Mouse (Mus musculus) forebrain, embryonic 10.5 days (tissue): ENCODE data around the gene Naxe. TPM values are rescaled to one million over a fixed set of nuclear protein-coding genes. Genes with fewer than 3 reads are reported as not detected.

Experiments
- DNase-seq: peaks from one replicate; pipeline ENCODE4 v3.0.0-alpha.2; 2017; ENCODE audit warnings: low spot score; ENCODE audit errors: extremely low spot score
- H3K27ac ChIP-seq: fragments of 300-500 bp; sonication (generic); 2 replicates; pipeline ENCODE4 v1.5.1; 2016; ENCODE audit warnings: mild to moderate bottlenecking
- H3K27me3 ChIP-seq: fragments of 300-500 bp; sonication (generic); 2 replicates; pipeline ENCODE4 v1.6.1; 2016; ENCODE audit warnings: mild to moderate bottlenecking; ENCODE audit not compliant: poor library complexity, severe bottlenecking
- H3K36me3 ChIP-seq: fragments of 300-500 bp; sonication (generic); replicated peaks from 2 replicates; pipeline ENCODE4 v1.6.1; 2016; ENCODE audit warnings: mild to moderate bottlenecking, moderate library complexity
- H3K4me1 ChIP-seq: fragments of 300-500 bp; sonication (generic); 2 replicates; pipeline ENCODE4 v1.6.1; 2016
- H3K4me3 ChIP-seq: fragments of 300-500 bp; sonication (generic); 2 replicates; pipeline ENCODE4 v1.5.1; 2016; ENCODE audit warnings: mild to moderate bottlenecking, moderate library complexity
- H3K9me3 ChIP-seq: fragments of 300-500 bp; sonication (generic); 2 replicates; pipeline ENCODE4 v1.6.1; 2016; ENCODE audit warnings: mild to moderate bottlenecking, moderate library complexity
- whole genome bisulfite sequencing: fragments of 180-500 bp; shearing (Covaris S2); methylation state at CpG from one replicate; pipeline ENCODE4 v1.1.7; 2016; 5-methylcytosine and 5-hydroxymethylcytosine counted together
- polyA plus RNA-seq: library from polyadenylated mRNA; unstranded; fragments of >200 nt; fragmentation: Nextera tagmentation; extraction: Ambion mirVana; gene quantifications from 2 replicates; pipeline ENCODE4 v1.2.1, GENCODE M21; 2016

The Naxe gene
- polyA plus RNA-seq, 1 experiment from 2014 or later = 134 TPM

GRCm38 (mm10) chr3:88082663-88083062 is 24.4 kb upstream of the Naxe start:
- H3K4me3 ChIP-seq = peak overlapping the region; percentile 73
- no peaks in the 10 kb centered on the region for H3K9me3 ChIP-seq
- H3K4me1 ChIP-seq = peaks cover 23% of the 10 kb centered on the region
- H3K27ac ChIP-seq = peak overlapping the region; percentile 2; the same call in 1 of the 2 replicates
- no peak for DNase-seq
- WGBS = 29% methylated on average over 4 of the region's 4 CpGs
- H3K27me3 ChIP-seq = no peaks in the 10 kb centered on the region
- H3K36me3 ChIP-seq = peaks cover 41% of the 10 kb centered on the region

GRCm38 (mm10) chr3:88082224-88082618 is 23.9 kb upstream of the Naxe start:
- no peaks in the 10 kb centered on the region for H3K9me3 ChIP-seq
- H3K4me1 ChIP-seq = peaks cover 23% of the 10 kb centered on the region
- H3K27me3 ChIP-seq = no peaks in the 10 kb centered on the region
- H3K4me3 ChIP-seq = peak overlapping the region; percentile 73
- H3K27ac ChIP-seq = peak overlapping the region; percentile 85
- WGBS = 4% methylated on average over 13 of the region's 13 CpGs
- H3K36me3 ChIP-seq = peaks cover 36% of the 10 kb centered on the region
- no peak for DNase-seq

- peaks cover 31% of the 10 kb centered on the region for H3K36me3 ChIP-seq
- DNase-seq = peak; percentile 81
- H3K9me3 ChIP-seq = no peaks in the 10 kb centered on the region
- H3K27me3 ChIP-seq = no peaks in the 10 kb centered on the region
- WGBS = 19% methylated on average over 33 of the region's 33 CpGs
- H3K4me1 ChIP-seq = peaks cover 23% of the 10 kb centered on the region
- H3K27ac ChIP-seq = peak within 1 kb of the TSS; percentile 85
- peak within 1 kb of the TSS; percentile 73 for H3K4me3 ChIP-seq
Observed at GRCm38 (mm10) chr3:88081345-88082223, 23.3 kb upstream of the Naxe start, which contains the start of gene Iqgap3. Gene Iqgap3, plus strand, starts transcription at chr3:88081971.

GRCm38 (mm10) chr3:88078204-88078603 is 19.9 kb upstream of the Naxe start, which contains the start of gene Ttc24:
Gene Ttc24, minus strand, starts transcription at chr3:88078304.
- 71% methylated on average over 4 of the region's 4 CpGs for WGBS
- H3K36me3 ChIP-seq = no peaks in the 10 kb centered on the region
- no peaks in the 10 kb centered on the region for H3K9me3 ChIP-seq
- no peak within 1 kb of the TSS for H3K27ac ChIP-seq
- peaks cover 17% of the 10 kb centered on the region for H3K4me1 ChIP-seq
- H3K4me3 ChIP-seq = no peak within 1 kb of the TSS
- peaks cover 7% of the 10 kb centered on the region; the same call in 1 of the 2 replicates for H3K27me3 ChIP-seq
- no peak for DNase-seq

GRCm38 (mm10) chr3:88077441-88077840 is 19.1 kb upstream of the Naxe start:
- Histone ChIP-seq H3K27ac (no peak overlapping the region), H3K4me1 (peaks cover 10% of the 10 kb centered on the region), H3K9me3 (no peaks in the 10 kb centered on the region), H3K36me3 (no peaks in the 10 kb centered on the region), H3K27me3 (peaks cover 13% of the 10 kb centered on the region), H3K4me3 (no peak overlapping the region)
- WGBS = 44% methylated on average over 8 of the region's 8 CpGs
- DNase-seq = no peak

- Histone ChIP-seq H3K4me1 (no peaks in the 10 kb centered on the region), H3K4me3 (no peak overlapping the region), H3K27me3 (peaks cover 35% of the 10 kb centered on the region), H3K27ac (no peak overlapping the region), H3K9me3 (no peaks in the 10 kb centered on the region), H3K36me3 (no peaks in the 10 kb centered on the region)
- DNase-seq = no peak
- WGBS = 81% methylated on average over 8 of the region's 8 CpGs
Observed at GRCm38 (mm10) chr3:88074766-88075165, 16.5 kb upstream of the Naxe start.

- Histone ChIP-seq H3K9me3 (no peaks in the 10 kb centered on the region), H3K36me3 (no peaks in the 10 kb centered on the region), H3K27ac (no peak overlapping the region), H3K27me3 (peaks cover 35% of the 10 kb centered on the region), H3K4me3 (no peak overlapping the region), H3K4me1 (no peaks in the 10 kb centered on the region)
- DNase-seq = no peak
- 72% methylated on average over 2 of the region's 2 CpGs for WGBS
Observed at GRCm38 (mm10) chr3:88074351-88074750, 16.1 kb upstream of the Naxe start.

GRCm38 (mm10) chr3:88073631-88074030 is 15.3 kb upstream of the Naxe start:
- DNase-seq = no peak
- Histone ChIP-seq H3K4me3 (no peak overlapping the region), H3K36me3 (no peaks in the 10 kb centered on the region), H3K9me3 (no peaks in the 10 kb centered on the region), H3K27ac (no peak overlapping the region), H3K27me3 (peaks cover 35% of the 10 kb centered on the region), H3K4me1 (no peaks in the 10 kb centered on the region)
- 69% methylated on average over 2 of the region's 2 CpGs for WGBS

GRCm38 (mm10) chr3:88071783-88072182 is 13.5 kb upstream of the Naxe start:
- no peak overlapping the region for H3K4me3 ChIP-seq
- DNase-seq = peak; percentile 88
- WGBS = 11% methylated on average over 5 of the region's 5 CpGs

GRCm38 (mm10) chr3:88068386-88068785 is 10.1 kb upstream of the Naxe start:
- Histone ChIP-seq H3K4me1 (no peaks in the 10 kb centered on the region), H3K4me3 (no peak overlapping the region), H3K36me3 (no peaks in the 10 kb centered on the region), H3K27me3 (peaks cover 28% of the 10 kb centered on the region), H3K27ac (no peak overlapping the region), H3K9me3 (no peaks in the 10 kb centered on the region)
- 39% methylated on average over 2 of the region's 2 CpGs for WGBS
- no peak for DNase-seq

More at GRCm38 (mm10) chr3:88071783-88072182, 13.5 kb upstream of the Naxe start:
- H3K27me3 ChIP-seq = peaks cover 35% of the 10 kb centered on the region
- no peaks in the 10 kb centered on the region for H3K4me1 ChIP-seq
- no peaks in the 10 kb centered on the region for H3K9me3 ChIP-seq
- no peak overlapping the region for H3K27ac ChIP-seq
- H3K36me3 ChIP-seq = no peaks in the 10 kb centered on the region

- H3K9me3 ChIP-seq = no peaks in the 10 kb centered on the region
- H3K27me3 ChIP-seq = no peaks in the 10 kb centered on the region
- peaks cover 51% of the 10 kb centered on the region for H3K36me3 ChIP-seq
- DNase-seq = no peak
- WGBS = 84% methylated on average over 6 of the region's 6 CpGs
- H3K4me1 ChIP-seq = peaks cover 25% of the 10 kb centered on the region
- H3K4me3 ChIP-seq = peak overlapping the region; percentile 77; the same call in 1 of the 2 replicates
- no peak overlapping the region for H3K27ac ChIP-seq
Observed at GRCm38 (mm10) chr3:88057030-88057429, 1.3 kb downstream of the Naxe start.

GRCm38 (mm10) chr3:88049532-88049931 is 8.8 kb downstream of the Naxe start:
- Histone ChIP-seq H3K9me3 (no peaks in the 10 kb centered on the region), H3K27me3 (no peaks in the 10 kb centered on the region), H3K27ac (no peak overlapping the region), H3K4me3 (no peak overlapping the region), H3K4me1 (peaks cover 3% of the 10 kb centered on the region), H3K36me3 (peaks cover 79% of the 10 kb centered on the region)
- no peak for DNase-seq
- 86% methylated on average over 3 of the region's 3 CpGs for WGBS
